Mouse (Mus musculus) ES-Bruce4 (cell line): ENCODE results near the gene Mpdz.

Experiments used
- CTCF ChIP-seq: IDR thresholded peaks from one replicate; pipeline ENCODE4 v1.8.1; 2011; ENCODE audit warnings: low read depth, low read length
- EP300 ChIP-seq: IDR thresholded peaks from 2 replicates; pipeline ENCODE4 v1.6.1; 2011; ENCODE audit warnings: low read depth, low read length; ENCODE audit not compliant: insufficient read depth
- POLR2A ChIP-seq: IDR thresholded peaks from one replicate; pipeline ENCODE4 v1.8.1; 2011; ENCODE audit warnings: low read length; ENCODE audit not compliant: insufficient read depth

GRCm38 (mm10) chr4:81483159-81483558 lies 40.5 kb upstream of the Mpdz start:
- TF ChIP-seq CTCF (no peak), EP300 (no peak), POLR2A (no peak)
